Mouse (Mus musculus): ENCODE data around the gene Nectin2. TPM values are rescaled to one million over a fixed set of nuclear protein-coding genes. Genes with fewer than 3 reads are reported as not detected.

Gene Nectin2
- polyA plus RNA-seq, 1 experiment from 2014 or later = 131 TPM

DNA sequence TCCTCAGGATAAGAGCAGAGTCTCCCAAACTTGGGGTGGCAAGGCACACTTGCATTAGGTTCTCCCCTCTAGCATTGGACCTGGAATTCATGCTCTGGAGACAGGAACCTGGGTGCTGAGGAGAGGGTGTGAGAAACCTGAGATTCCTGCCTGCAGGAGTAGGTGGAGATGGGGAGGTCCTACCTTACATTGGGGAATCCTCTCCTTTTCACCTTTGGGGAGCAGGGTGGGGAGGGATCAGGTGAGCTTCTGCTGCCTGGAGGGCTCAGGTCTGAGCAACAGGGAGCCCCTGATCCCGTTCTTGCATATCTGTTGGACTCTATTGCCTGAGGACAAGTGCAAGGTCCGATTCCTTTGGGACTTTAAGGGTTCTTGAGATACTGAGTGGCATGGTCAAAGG is 33.5 kb downstream of the Nectin2 start:
- no peaks in the 10 kb centered on the region for H3K27me3 ChIP-seq (ENCODE audit: control insufficient read depth, insufficient read depth, low read depth, low read length)
- no peak overlapping the region for H3K9ac ChIP-seq (ENCODE audit: low read length)
- no peak overlapping the region for H3K4me3 ChIP-seq (ENCODE audit: low read length)
- peaks cover 16% of the 10 kb centered on the region for H3K4me1 ChIP-seq (replicated peaks; ENCODE audit: control insufficient read depth, insufficient read depth, low read length)
- peaks cover 11% of the 10 kb centered on the region; the same call in 1 of the 2 replicates for H3K9me3 ChIP-seq (ENCODE audit: control insufficient read depth, low read length)
- H3K27ac ChIP-seq (ENCODE audit: low read length) = no peak overlapping the region
- peaks cover 30% of the 10 kb centered on the region for H3K36me3 ChIP-seq (ENCODE audit: control insufficient read depth, insufficient read depth, low read length)
- H3K4me2 ChIP-seq (ENCODE audit: low read depth, low read length) = no peak overlapping the region
- ATAC-seq (ENCODE audit: low read depth) = no peak
- WGBS = 77% methylated on average over 2 of the region's 2 CpGs

DNA sequence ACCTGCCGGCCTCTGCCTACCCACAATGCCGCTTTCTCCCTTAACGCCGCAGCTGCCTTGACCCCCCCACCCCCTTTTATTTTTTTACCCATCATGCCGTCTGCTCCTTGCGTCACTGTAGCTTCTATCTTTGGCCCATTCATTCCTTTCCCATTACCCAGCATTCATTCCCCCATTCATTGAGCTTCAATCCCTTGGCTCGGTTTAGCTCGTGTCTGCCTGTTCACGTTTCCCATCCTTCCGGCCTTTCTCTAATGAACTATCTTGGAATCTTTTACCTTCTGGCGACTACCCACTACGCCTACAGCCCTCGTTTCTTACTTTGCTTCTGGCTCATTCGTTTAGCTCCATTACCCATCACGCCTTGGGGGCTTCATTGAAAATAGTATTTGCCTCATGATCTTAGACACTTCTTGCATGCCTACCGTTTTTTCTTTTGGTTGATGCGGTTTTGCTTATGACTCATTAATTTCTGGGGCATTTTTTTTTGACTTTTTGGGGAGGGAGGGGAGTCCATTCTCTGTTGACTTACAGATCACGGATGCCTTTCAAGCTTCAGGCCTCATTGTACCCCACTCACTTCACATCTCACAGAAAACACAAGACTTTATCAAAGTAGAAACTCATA is 34.1 kb downstream of the Nectin2 start:
- peak overlapping the region; percentile 37 for H3K4me3 ChIP-seq (ENCODE audit: low read length)
- WGBS = 5% methylated on average over 18 of the region's 18 CpGs
- H3K27ac ChIP-seq (ENCODE audit: low read length) = peak overlapping the region; percentile 73
- H3K4me1 ChIP-seq (replicated peaks; ENCODE audit: control insufficient read depth, insufficient read depth, low read length) = peaks cover 16% of the 10 kb centered on the region
- H3K9ac ChIP-seq (ENCODE audit: low read length) = peak overlapping the region; percentile 20
- H3K4me2 ChIP-seq (ENCODE audit: low read depth, low read length) = peak overlapping the region; percentile 59
- H3K36me3 ChIP-seq (ENCODE audit: control insufficient read depth, insufficient read depth, low read length) = peaks cover 29% of the 10 kb centered on the region
- H3K27me3 ChIP-seq (ENCODE audit: control insufficient read depth, insufficient read depth, low read depth, low read length) = no peaks in the 10 kb centered on the region
- no peak for ATAC-seq (ENCODE audit: low read depth)
- H3K9me3 ChIP-seq (ENCODE audit: control insufficient read depth, low read length) = peaks cover 6% of the 10 kb centered on the region; the same call in 1 of the 2 replicates

DNA sequence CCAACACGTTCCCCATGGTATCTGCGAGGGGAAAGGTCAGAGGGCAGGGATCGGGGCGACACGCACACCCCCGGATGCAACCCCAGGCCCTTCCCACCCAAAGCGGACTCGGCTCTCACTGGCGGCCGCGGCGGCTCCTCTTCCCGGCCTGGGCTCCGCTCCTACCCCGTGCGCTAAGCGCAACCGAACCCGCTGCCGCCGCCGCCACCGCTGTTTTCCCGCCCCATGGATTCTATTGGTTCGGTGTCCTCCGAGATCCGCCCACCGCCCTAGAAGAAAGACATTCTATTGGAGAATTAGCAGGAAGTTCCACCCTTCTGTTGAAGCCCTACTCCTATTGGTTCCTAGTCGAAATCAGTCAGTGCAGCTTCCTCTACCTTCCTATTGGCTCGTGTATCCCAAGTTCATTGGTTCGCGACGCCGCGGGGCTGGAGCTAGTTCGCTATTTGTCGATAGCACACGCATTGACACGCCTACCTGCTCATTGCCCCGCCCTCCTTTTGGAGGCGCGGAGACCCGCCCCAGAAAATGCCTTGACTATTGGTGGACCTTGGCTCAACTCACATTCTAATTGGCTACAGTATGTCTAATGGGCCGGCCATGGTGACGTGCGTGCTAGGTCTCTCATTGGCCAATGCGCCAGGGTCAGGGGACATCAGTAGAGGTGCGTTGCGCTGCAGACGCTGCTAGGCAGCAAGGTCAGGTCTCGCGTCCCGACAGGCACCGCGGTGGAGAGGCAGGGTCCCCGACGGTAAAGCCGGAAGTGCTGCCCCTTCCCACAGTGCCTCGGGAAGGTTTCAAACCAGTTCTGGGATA is 34.8 kb downstream of the Nectin2 start, which contains the start of gene Tomm40:
Gene Tomm40, minus strand, starts transcription at position 200 of the 816 bp plus-strand sequence.
- Histone ChIP-seq H3K27me3 (ENCODE audit: control insufficient read depth, insufficient read depth, low read depth, low read length) (no peaks in the 10 kb centered on the region), H3K27ac (ENCODE audit: low read length) (peak within 1 kb of the TSS; percentile 73), H3K36me3 (ENCODE audit: control insufficient read depth, insufficient read depth, low read length) (peaks cover 26% of the 10 kb centered on the region), H3K9me3 (ENCODE audit: control insufficient read depth, low read length) (no peaks in the 10 kb centered on the region; the same call in 1 of the 2 replicates), H3K4me2 (ENCODE audit: low read depth, low read length) (peak within 1 kb of the TSS; percentile 90), H3K4me3 (ENCODE audit: low read length) (peak within 1 kb of the TSS; percentile 100), H3K9ac (ENCODE audit: low read length) (peak within 1 kb of the TSS; percentile 96), H3K4me1 (replicated peaks; ENCODE audit: control insufficient read depth, insufficient read depth, low read length) (peaks cover 16% of the 10 kb centered on the region)
- 0% methylated on average over 49 of the region's 59 CpGs for WGBS
- peak; percentile 99 for ATAC-seq (ENCODE audit: low read depth)

DNA sequence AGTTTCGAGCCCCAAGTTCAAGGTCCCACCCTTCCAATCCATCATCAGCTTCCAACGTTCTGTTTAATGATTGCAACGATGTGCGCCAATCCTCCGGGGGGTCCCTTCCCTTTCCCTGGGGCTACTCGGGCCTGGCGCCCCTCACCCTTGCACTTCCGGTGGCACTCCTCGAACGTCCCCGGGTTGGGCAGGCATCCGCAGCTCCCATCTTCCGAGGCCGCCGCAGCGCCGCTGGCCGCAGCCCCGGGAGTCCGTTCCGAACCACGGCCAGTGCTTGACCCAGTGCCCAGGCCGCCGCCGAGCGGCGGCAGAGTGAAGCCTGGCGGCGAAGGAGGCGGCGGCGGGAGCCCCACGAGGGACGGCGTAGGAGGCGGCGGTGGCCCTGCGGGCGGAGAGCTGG is 35.4 kb downstream of the Nectin2 start:
- Histone ChIP-seq H3K27me3 (ENCODE audit: control insufficient read depth, insufficient read depth, low read depth, low read length) (no peaks in the 10 kb centered on the region), H3K4me1 (replicated peaks; ENCODE audit: control insufficient read depth, insufficient read depth, low read length) (peaks cover 16% of the 10 kb centered on the region), H3K4me2 (ENCODE audit: low read depth, low read length) (peak overlapping the region; percentile 90), H3K27ac (ENCODE audit: low read length) (peak overlapping the region; percentile 48), H3K36me3 (ENCODE audit: control insufficient read depth, insufficient read depth, low read length) (peaks cover 25% of the 10 kb centered on the region), H3K4me3 (ENCODE audit: low read length) (peak overlapping the region; percentile 100), H3K9ac (ENCODE audit: low read length) (peak overlapping the region; percentile 96), H3K9me3 (ENCODE audit: control insufficient read depth, low read length) (no peaks in the 10 kb centered on the region)
- no peak for ATAC-seq (ENCODE audit: low read depth)
- under 1% methylated on average over 39 of the region's 39 CpGs for WGBS

DNA sequence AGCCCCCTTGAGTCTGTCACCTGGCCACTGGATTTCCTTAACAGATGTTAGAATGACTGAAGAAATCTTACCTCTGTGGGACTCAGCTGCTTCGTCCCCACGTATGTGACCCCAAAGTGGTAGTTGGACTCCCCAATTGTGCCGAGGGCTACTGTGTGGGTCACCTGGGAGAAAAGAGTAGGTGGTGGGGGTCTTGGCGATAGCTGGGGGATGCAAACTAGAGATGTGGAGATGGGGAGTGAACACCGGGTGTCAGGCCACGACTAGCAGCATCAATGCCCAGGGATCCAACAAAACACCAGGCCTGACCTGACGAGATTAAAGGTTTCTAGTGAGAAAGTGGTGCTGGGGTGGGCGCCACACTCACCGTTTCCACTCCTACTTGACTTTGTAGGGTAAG is 36.7 kb downstream of the Nectin2 start:
- no peaks in the 10 kb centered on the region for H3K9me3 ChIP-seq (ENCODE audit: control insufficient read depth, low read length)
- no peak overlapping the region for H3K4me2 ChIP-seq (ENCODE audit: low read depth, low read length)
- peaks cover 16% of the 10 kb centered on the region for H3K4me1 ChIP-seq (replicated peaks; ENCODE audit: control insufficient read depth, insufficient read depth, low read length)
- 83% methylated on average over 9 of the region's 9 CpGs for WGBS
- no peak overlapping the region for H3K9ac ChIP-seq (ENCODE audit: low read length)
- no peak overlapping the region for H3K27ac ChIP-seq (ENCODE audit: low read length)
- peaks cover 28% of the 10 kb centered on the region for H3K36me3 ChIP-seq (ENCODE audit: control insufficient read depth, insufficient read depth, low read length)
- no peaks in the 10 kb centered on the region for H3K27me3 ChIP-seq (ENCODE audit: control insufficient read depth, insufficient read depth, low read depth, low read length)
- no peak for ATAC-seq (ENCODE audit: low read depth)
- H3K4me3 ChIP-seq (ENCODE audit: low read length) = no peak overlapping the region

DNA sequence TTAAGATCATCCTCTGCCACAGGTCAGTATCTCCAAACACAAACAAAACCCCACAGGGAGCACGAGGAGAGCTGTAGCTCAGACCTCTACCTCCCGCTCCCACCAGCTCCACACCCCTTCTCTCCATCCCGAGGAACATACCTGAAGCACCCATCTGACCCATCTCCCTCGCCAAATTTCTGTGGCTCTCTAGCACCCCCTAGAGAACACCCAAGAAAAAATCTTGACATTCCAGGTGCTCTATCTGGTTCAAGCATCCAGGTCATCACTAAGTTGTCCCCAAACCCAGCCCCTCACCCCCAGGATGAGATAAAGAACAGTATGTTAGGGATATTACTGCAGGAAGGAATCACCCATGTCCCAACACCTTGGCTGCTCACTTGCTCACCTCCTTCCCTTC is 37.1 kb downstream of the Nectin2 start:
- Histone ChIP-seq H3K27ac (ENCODE audit: low read length) (no peak overlapping the region), H3K4me3 (ENCODE audit: low read length) (no peak overlapping the region), H3K9ac (ENCODE audit: low read length) (no peak overlapping the region), H3K27me3 (ENCODE audit: control insufficient read depth, insufficient read depth, low read depth, low read length) (no peaks in the 10 kb centered on the region), H3K4me2 (ENCODE audit: low read depth, low read length) (no peak overlapping the region), H3K4me1 (replicated peaks; ENCODE audit: control insufficient read depth, insufficient read depth, low read length) (peaks cover 16% of the 10 kb centered on the region), H3K9me3 (ENCODE audit: control insufficient read depth, low read length) (no peaks in the 10 kb centered on the region), H3K36me3 (ENCODE audit: control insufficient read depth, insufficient read depth, low read length) (peaks cover 28% of the 10 kb centered on the region)
- 37% methylated on average over 4 of the region's 4 CpGs for WGBS
- no peak for ATAC-seq (ENCODE audit: low read depth)

DNA sequence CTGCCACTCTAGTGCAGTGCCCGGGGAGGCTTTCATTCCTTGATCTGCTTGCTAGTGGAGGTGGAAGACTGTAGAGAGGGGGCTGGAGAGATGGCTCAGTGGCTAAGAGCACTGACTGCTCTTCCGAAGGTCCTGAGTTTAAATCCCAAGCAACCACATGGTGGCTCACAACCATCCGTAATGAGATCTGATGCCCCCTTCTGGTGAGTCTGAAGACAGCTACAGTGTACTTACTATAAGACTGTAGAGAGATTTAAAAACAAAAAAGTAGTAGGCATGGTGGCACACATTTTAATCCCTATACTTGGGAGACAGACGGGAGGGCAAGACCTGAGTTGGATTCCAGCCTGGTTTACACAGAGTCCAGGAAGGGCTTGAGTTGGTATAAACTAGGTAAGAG is 37.9 kb downstream of the Nectin2 start:
- peaks cover 28% of the 10 kb centered on the region for H3K36me3 ChIP-seq (ENCODE audit: control insufficient read depth, insufficient read depth, low read length)

DNA sequence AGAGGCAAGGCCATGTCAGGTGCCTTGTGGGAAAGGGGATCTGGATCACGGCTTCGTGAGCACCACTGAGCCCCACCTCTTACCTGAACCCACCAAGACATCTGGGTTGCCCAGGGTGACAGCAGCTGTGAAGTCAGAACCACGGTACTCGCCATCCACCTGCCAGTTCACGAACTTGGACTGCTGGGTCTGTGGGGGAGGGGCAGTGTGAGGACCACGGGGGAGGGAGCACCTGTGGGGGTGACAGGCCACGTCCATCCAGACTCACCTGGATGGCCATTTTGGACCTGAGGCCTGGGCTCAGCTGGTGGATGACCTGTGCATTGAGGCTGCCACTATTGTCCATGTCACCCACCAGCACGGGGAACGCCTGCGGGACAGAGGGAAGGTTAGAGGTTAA is 39.6 kb downstream of the Nectin2 start:
- Histone ChIP-seq H3K36me3 (ENCODE audit: control insufficient read depth, insufficient read depth, low read length) (peaks cover 33% of the 10 kb centered on the region), H3K27me3 (ENCODE audit: control insufficient read depth, insufficient read depth, low read depth, low read length) (no peaks in the 10 kb centered on the region), H3K9ac (ENCODE audit: low read length) (no peak overlapping the region), H3K4me2 (ENCODE audit: low read depth, low read length) (no peak overlapping the region), H3K4me3 (ENCODE audit: low read length) (no peak overlapping the region), H3K27ac (ENCODE audit: low read length) (no peak overlapping the region), H3K9me3 (ENCODE audit: control insufficient read depth, low read length) (no peaks in the 10 kb centered on the region), H3K4me1 (replicated peaks; ENCODE audit: control insufficient read depth, insufficient read depth, low read length) (peaks cover 9% of the 10 kb centered on the region)
- WGBS = 84% methylated on average over 10 of the region's 10 CpGs
- no peak for ATAC-seq (ENCODE audit: low read depth)

More for the DNA sequence above, 37.9 kb downstream of the Nectin2 start:
- Histone ChIP-seq H3K9ac (ENCODE audit: low read length) (no peak overlapping the region), H3K4me2 (ENCODE audit: low read depth, low read length) (no peak overlapping the region), H3K27me3 (ENCODE audit: control insufficient read depth, insufficient read depth, low read depth, low read length) (no peaks in the 10 kb centered on the region), H3K27ac (ENCODE audit: low read length) (no peak overlapping the region), H3K9me3 (ENCODE audit: control insufficient read depth, low read length) (no peaks in the 10 kb centered on the region), H3K4me3 (ENCODE audit: low read length) (no peak overlapping the region), H3K4me1 (replicated peaks; ENCODE audit: control insufficient read depth, insufficient read depth, low read length) (peaks cover 16% of the 10 kb centered on the region)
- 62% methylated on average over 4 of the region's 4 CpGs for WGBS
- no peak for ATAC-seq (ENCODE audit: low read depth)

DNA sequence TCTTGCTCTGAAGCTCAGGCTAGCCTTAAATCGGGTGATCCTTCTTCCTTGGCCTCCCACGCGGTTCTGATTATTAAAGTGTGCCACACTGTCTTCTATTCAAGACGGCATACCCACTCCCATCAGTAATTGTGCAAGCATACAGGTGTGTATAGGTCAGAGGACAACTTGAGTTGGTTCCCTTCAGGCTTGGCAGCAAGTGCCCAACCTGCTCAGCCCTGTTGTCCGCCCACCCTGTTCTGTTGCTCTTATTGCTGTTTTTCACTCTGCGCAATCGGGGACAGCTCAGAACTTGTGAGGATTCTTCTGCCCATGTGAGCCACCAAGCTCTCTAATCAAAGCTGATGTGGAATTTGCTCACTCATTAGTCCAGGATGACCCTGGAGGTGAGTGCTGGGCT is 45.0 kb downstream of the Nectin2 start:
- Histone ChIP-seq H3K4me1 (replicated peaks; ENCODE audit: control insufficient read depth, insufficient read depth, low read length) (peaks cover 4% of the 10 kb centered on the region), H3K27me3 (ENCODE audit: control insufficient read depth, insufficient read depth, low read depth, low read length) (no peaks in the 10 kb centered on the region), H3K4me2 (ENCODE audit: low read depth, low read length) (no peak overlapping the region), H3K4me3 (ENCODE audit: low read length) (no peak overlapping the region), H3K9me3 (ENCODE audit: control insufficient read depth, low read length) (no peaks in the 10 kb centered on the region), H3K36me3 (ENCODE audit: control insufficient read depth, insufficient read depth, low read length) (peaks cover 23% of the 10 kb centered on the region), H3K27ac (ENCODE audit: low read length) (no peak overlapping the region), H3K9ac (ENCODE audit: low read length) (no peak overlapping the region)
- ATAC-seq (ENCODE audit: low read depth) = no peak
- 93% methylated on average over 7 of the region's 7 CpGs for WGBS
